Mouse (Mus musculus) gastrocnemius, adult 18-20 months (tissue): ENCODE results near the gene Slc25a44. TPM values are rescaled to one million over a fixed set of nuclear protein-coding genes. Genes with fewer than 3 reads are reported as not detected.
"Not testable (repeated sequence)": the region's sequence is repeated elsewhere in the genome, so short reads cannot be mapped to it uniquely, and the experiment has no call there.

Experiments
- DNase-seq: peaks from one replicate; pipeline ENCODE4 v3.0.0; 2021; ENCODE audit warnings: low spot score
- microRNA-seq: library from miRNA; unstranded; fragments of <30 nt; microRNA quantifications from one replicate; pipeline ENCODE4 v1.2.0, GENCODE M21; 2021
- total RNA-seq, 2 experiments: library from RNA; stranded (reverse); gene quantifications; 2 replicates each; pipeline ENCODE4 v1.2.3; 2021

The Slc25a44 gene
- total RNA-seq, 2 experiments from 2014 or later: 18.4 to 19.1 TPM

- peak; percentile 75 for DNase-seq
Measured at GRCm38 (mm10) chr3:88368511-88368910, 56.4 kb downstream of the Slc25a44 start.

DNA sequence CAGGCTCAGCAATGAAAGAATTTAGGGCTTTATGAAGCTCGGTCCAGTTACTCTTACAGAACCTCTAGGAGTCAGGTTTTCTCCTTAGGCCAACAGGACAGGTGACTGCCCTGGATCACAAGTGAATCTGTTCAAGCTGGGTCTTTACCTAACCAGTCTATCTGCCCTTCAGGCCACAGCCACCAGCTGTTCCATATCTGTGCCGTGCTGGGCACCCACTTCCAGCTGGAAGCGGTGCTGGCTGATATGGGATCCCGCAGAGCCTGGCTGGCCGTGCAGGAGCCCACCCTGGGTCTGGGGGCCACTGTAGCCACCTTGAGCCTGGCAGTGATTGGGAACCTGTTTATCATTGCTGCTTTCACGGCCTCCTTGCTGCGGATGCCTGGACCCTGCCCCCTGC is 57.4 kb downstream of the Slc25a44 start:
- not testable (repeated sequence) for DNase-seq

- not testable (repeated sequence) for DNase-seq
Measured at GRCm38 (mm10) chr3:88366830-88367428, 58.0 kb downstream of the Slc25a44 start.

GRCm38 (mm10) chr3:88365705-88366361 is 59.1 kb downstream of the Slc25a44 start:
- no peak for DNase-seq

- peak; percentile 66 for DNase-seq
Measured at GRCm38 (mm10) chr3:88364337-88364736, 60.6 kb downstream of the Slc25a44 start, which contains the start of gene Paqr6. Gene Paqr6 (plus strand): TSS chr3:88364584.

- DNase-seq: no peak
Measured at GRCm38 (mm10) chr3:88363700-88364099, 61.2 kb downstream of the Slc25a44 start.

- no peak for DNase-seq
Measured at GRCm38 (mm10) chr3:88361612-88362313, 63.2 kb downstream of the Slc25a44 start.

GRCm38 (mm10) chr3:88361096-88361495 is 63.8 kb downstream of the Slc25a44 start:
- no peak for DNase-seq

Small RNA genes within 50 kb of the gene (microRNA-seq; reads per million reads assigned to microRNA genes)
- gene Mir7011: not detected

Other genes with a start within 250 kb of the Slc25a44 start
- gene Rhbg, start 170.4 kb downstream of the Slc25a44 start, total RNA-seq: not detected
- gene Gm38392, start 137.9 kb downstream of the Slc25a44 start, total RNA-seq: 1 to 10 TPM in 1 of 2 experiments, under 1 TPM in 1; 1.00 to 1.3 TPM
- gene Tsacc, start 128.1 kb downstream of the Slc25a44 start, total RNA-seq: 1 to 10 TPM; 7.4 to 7.9 TPM
- 100 to 1,000 TPM in 1 of 2 experiments, 10 to 100 TPM in 1; 84.1 to 107 TPM for gene Cct3, start 128.0 kb downstream of the Slc25a44 start, total RNA-seq
- 10 to 100 TPM; 41.2 to 41.8 TPM for gene Glmp, start 100.1 kb downstream of the Slc25a44 start, total RNA-seq
- 1 to 10 TPM; 3.1 to 3.9 TPM for gene Tmem79, start 89.0 kb downstream of the Slc25a44 start, total RNA-seq
- gene Smg5, start 88.9 kb downstream of the Slc25a44 start, total RNA-seq: 10 to 100 TPM; 37.5 to 48.1 TPM
- gene Paqr6, start 60.6 kb downstream of the Slc25a44 start, total RNA-seq: under 1 TPM; 0.50 to 0.75 TPM
- gene Bglap3, start 52.4 kb downstream of the Slc25a44 start, total RNA-seq: not detected
- not detected for gene Bglap2, start 46.4 kb downstream of the Slc25a44 start, total RNA-seq
- gene Bglap, start 40.7 kb downstream of the Slc25a44 start, total RNA-seq: not detected
- gene Pmf1, start 14.8 kb downstream of the Slc25a44 start, total RNA-seq: 10 to 100 TPM; 16.9 to 17.4 TPM
- 1 to 10 TPM; 1.4 to 2.0 TPM for gene Sema4a, start 36.0 kb upstream of the Slc25a44 start, total RNA-seq
- 10 to 100 TPM; 68.3 to 89.6 TPM for gene Lmna, start 84.8 kb upstream of the Slc25a44 start, total RNA-seq
- under 1 TPM; 0.17 to 0.18 TPM for gene Mex3a, start 107.3 kb upstream of the Slc25a44 start, total RNA-seq
- not detected for gene Rab25, start 123.2 kb upstream of the Slc25a44 start, total RNA-seq
- gene Lamtor2, start 127.9 kb upstream of the Slc25a44 start, total RNA-seq: 10 to 100 TPM; 90.8 to 95.9 TPM
- 10 to 100 TPM; 86.3 to 89.9 TPM for gene Ubqln4, start 128.6 kb upstream of the Slc25a44 start, total RNA-seq
- gene Ssr2, start 150.7 kb upstream of the Slc25a44 start, total RNA-seq: 10 to 100 TPM; 40.4 to 44.2 TPM
- 10 to 100 TPM; 11.5 to 20.0 TPM for gene Arhgef2, start 180.8 kb upstream of the Slc25a44 start, total RNA-seq
- gene Rxfp4, start 228.0 kb upstream of the Slc25a44 start, total RNA-seq: not detected